Mouse (Mus musculus): Measurements from ENCODE around the gene Hlcs. TPM values are rescaled to one million over a fixed set of nuclear protein-coding genes. Genes with fewer than 3 reads are reported as not detected.

Hlcs gene
- polyA plus RNA-seq, 1 experiment from 2014 or later: 7.9 TPM

DNA sequence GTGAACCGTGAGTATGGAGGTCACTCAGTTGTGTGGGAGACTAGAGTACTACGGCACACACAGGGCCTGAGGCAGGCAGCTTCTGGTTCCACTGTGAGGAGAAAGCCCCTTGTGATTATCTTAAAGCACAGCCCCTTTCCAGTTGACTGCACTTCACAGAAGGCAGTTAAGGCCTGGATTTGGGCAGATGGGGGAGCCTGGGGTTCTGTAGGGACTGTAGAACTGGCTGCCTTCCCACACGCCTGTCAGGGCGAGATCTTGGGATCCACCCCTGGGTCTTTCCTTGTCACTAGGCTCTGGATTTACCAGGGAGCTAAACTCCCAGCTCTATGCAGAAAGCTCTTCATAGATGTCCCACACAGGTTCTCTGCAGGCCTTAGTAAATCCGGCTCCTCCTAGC is 17.1 kb upstream of the Hlcs start:
- H3K36me3 ChIP-seq (ENCODE audit: control insufficient read depth, insufficient read depth, low read length): no peaks in the 10 kb centered on the region
- 0 out of 2 replicates have a peak, but pooled peaks have one; percentile 27 for ATAC-seq
- peaks cover 9% of the 10 kb centered on the region for H3K27me3 ChIP-seq (replicated peaks; ENCODE audit: control insufficient read depth, insufficient read depth, low read length)
- H3K9me3 ChIP-seq (ENCODE audit: control insufficient read depth, low read length): no peaks in the 10 kb centered on the region
- WGBS: 52% methylated on average over 5 of the region's 5 CpGs
- no peak overlapping the region for H3K4me2 ChIP-seq (ENCODE audit: low read length)
- H3K4me1 ChIP-seq (ENCODE audit: control insufficient read depth, insufficient read depth, low read depth, low read length): peaks cover 11% of the 10 kb centered on the region
- H3K9ac ChIP-seq (ENCODE audit: low read depth, low read length): no peak overlapping the region
- H3K27ac ChIP-seq (ENCODE audit: low read depth, low read length): no peak overlapping the region
- H3K4me3 ChIP-seq (ENCODE audit: low read length): no peak overlapping the region

DNA sequence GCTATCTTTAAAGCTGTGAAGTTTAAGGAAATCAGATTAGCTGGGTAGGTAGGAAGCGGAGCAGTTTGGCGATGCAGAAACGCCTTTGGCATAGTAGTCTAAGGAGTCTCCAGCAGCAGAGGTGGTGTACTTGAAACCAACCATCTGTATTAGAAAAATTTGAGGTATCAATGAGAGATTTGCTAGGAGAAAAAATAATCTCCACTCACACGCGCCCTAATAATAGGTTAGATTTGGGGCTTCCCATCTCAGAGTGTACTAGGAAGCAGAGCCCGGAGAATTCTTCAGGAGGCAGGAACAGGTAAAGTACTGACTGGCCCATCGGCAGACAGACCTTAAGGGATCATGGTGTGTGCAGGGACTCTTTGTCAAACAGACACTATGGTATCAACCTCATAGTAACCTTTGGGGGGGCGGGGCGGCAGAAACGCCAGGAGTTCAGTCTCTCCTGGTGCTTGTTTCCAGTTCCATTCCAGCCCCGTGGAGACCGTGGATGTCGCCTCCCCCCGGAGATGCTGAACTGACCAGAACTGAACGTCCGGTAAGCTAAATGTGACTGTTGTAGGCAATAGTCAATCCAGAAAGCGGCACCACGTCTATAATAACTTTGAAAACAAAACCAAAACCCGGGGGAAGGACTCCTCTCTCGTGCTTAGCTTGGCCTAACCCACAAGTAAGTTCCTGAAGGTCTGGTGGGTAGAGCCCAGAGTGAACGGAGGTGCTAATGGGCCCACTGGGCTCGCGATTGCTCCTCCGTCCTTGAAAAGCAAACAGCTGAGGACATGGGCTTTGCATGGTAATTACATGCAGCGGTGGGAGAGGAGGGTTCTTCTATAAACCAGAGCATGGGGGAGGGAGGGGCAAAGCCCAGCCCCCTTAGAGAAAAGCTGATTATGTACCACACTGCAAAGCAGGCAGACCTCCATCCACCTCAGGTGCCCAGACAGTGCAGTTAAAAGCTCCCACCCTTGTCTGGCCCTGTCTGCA is 15.8 kb upstream of the Hlcs start:
- no peak for ATAC-seq
- H3K9ac ChIP-seq (ENCODE audit: low read depth, low read length): no peak overlapping the region
- peak overlapping the region; percentile 67 for H3K4me2 ChIP-seq (ENCODE audit: low read length)
- H3K4me3 ChIP-seq (ENCODE audit: low read length): peak overlapping the region; percentile 42
- H3K9me3 ChIP-seq (ENCODE audit: control insufficient read depth, low read length): no peaks in the 10 kb centered on the region
- WGBS: 10% methylated on average over 25 of the region's 25 CpGs
- H3K27ac ChIP-seq (ENCODE audit: low read depth, low read length): no peak overlapping the region
- no peaks in the 10 kb centered on the region for H3K36me3 ChIP-seq (ENCODE audit: control insufficient read depth, insufficient read depth, low read length)
- peaks cover 9% of the 10 kb centered on the region for H3K27me3 ChIP-seq (replicated peaks; ENCODE audit: control insufficient read depth, insufficient read depth, low read length)
- H3K4me1 ChIP-seq (ENCODE audit: control insufficient read depth, insufficient read depth, low read depth, low read length): peaks cover 11% of the 10 kb centered on the region

DNA sequence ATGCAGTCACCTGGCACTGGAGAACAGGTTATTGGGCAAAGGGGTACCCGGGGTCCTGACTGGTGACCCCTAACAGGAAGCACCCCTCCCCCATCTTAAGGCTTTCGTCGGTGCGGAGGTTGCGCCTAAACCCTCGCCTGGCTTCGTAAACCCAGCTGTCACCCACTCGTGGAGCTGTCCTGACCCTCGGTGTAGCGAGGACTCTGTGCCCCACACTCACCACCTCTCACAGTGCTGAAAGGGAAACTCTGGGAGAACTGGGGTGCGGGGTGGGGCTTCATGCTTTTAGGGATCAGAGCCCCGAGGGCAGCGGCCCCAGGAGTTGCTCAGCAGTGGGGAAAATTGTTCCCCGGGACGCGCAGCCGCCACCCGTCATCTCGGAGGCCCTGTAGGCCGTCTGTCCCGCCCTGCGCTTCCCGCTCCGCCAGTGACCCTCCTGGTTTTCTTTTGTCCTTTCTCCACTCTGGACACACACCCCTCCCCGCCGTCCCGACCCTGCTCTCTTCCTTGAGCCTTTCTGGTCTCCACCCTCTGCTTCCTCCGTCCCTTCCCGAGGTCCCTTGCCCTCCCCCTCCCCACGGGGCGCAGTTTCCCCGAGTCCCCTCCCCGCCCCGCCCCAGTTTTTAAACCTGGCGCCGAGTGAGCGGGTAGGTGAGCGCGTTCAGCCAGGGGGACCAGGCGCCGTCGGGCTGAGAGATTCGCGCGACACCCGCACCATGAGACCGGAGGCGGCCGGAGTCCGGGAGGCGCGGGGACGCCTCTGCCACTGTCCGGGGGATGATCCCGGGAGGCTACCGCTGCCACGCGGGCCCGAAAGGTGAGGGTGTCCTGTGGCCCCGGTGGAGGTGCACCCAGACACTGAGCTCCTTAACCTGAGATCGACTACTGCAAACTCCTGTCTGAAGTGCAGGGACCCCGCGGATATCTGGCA is 14.7 kb upstream of the Hlcs start, which contains the start of gene Ripply3:
TSS of gene Ripply3 (plus strand) at position 640 of the 931 bp plus-strand sequence.
- Histone ChIP-seq H3K27ac (ENCODE audit: low read depth, low read length) (no peak within 1 kb of the TSS), H3K4me3 (ENCODE audit: low read length) (peak within 1 kb of the TSS; percentile 42), H3K27me3 (replicated peaks; ENCODE audit: control insufficient read depth, insufficient read depth, low read length) (peaks cover 9% of the 10 kb centered on the region), H3K9ac (ENCODE audit: low read depth, low read length) (peak within 1 kb of the TSS; percentile 45), H3K4me1 (ENCODE audit: control insufficient read depth, insufficient read depth, low read depth, low read length) (peaks cover 11% of the 10 kb centered on the region), H3K9me3 (ENCODE audit: control insufficient read depth, low read length) (no peaks in the 10 kb centered on the region), H3K36me3 (ENCODE audit: control insufficient read depth, insufficient read depth, low read length) (no peaks in the 10 kb centered on the region), H3K4me2 (ENCODE audit: low read length) (peak within 1 kb of the TSS; percentile 67)
- ATAC-seq: peak; percentile 40; the same call in 1 of the 2 replicates
- WGBS: 1% methylated on average over 63 of the region's 63 CpGs

DNA sequence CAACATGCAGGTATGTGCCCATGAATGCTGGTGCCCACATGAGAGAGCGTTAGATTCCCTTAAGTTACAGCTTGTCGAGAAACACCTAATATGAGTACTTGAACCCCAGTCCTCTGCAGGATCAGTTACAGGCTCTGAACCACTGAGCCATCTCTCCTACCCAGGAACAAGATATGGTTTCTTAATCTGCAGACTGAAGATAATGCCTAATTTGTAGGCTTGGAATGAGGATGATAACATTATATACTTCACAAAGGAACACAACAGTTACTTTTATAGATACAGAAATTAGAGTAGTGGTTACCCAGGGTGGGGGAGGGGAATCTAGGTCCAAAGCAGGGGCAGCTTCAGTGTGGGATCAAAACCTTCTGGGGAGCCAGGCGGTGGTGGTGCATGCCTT is 12.6 kb upstream of the Hlcs start:
- Histone ChIP-seq H3K9me3 (ENCODE audit: control insufficient read depth, low read length) (no peaks in the 10 kb centered on the region), H3K27me3 (replicated peaks; ENCODE audit: control insufficient read depth, insufficient read depth, low read length) (peaks cover 9% of the 10 kb centered on the region), H3K4me3 (ENCODE audit: low read length) (no peak overlapping the region), H3K4me2 (ENCODE audit: low read length) (no peak overlapping the region), H3K4me1 (ENCODE audit: control insufficient read depth, insufficient read depth, low read depth, low read length) (peaks cover 11% of the 10 kb centered on the region), H3K9ac (ENCODE audit: low read depth, low read length) (no peak overlapping the region), H3K27ac (ENCODE audit: low read depth, low read length) (no peak overlapping the region), H3K36me3 (ENCODE audit: control insufficient read depth, insufficient read depth, low read length) (no peaks in the 10 kb centered on the region)
- WGBS: 85% methylated on average over 3 of the region's 3 CpGs
- ATAC-seq: no peak

DNA sequence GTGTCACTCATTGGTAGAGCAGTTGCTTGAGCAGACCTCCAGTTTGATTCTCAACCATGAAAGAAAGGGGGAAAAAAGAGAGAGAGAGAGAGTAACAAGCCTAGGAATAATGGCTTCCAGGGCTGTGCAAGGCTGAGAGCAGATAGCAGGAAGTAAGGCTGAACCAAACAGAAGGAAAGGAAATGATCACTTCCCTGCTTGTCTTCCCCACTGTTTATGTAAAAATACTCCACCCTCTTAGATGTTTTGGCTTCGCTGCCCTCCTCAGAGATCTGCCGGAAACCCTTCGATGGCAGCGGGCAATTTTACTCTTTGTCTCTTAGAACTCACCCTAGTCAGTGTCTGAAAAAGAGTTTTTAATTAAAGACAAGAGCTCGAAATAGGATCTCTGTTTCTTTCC is 10.3 kb upstream of the Hlcs start:
- ATAC-seq: no peak
- no peak overlapping the region for H3K27ac ChIP-seq (ENCODE audit: low read depth, low read length)
- peaks cover 10% of the 10 kb centered on the region for H3K4me1 ChIP-seq (ENCODE audit: control insufficient read depth, insufficient read depth, low read depth, low read length)
- H3K9ac ChIP-seq (ENCODE audit: low read depth, low read length): no peak overlapping the region
- H3K36me3 ChIP-seq (ENCODE audit: control insufficient read depth, insufficient read depth, low read length): no peaks in the 10 kb centered on the region
- no peak overlapping the region for H3K4me2 ChIP-seq (ENCODE audit: low read length)
- 74% methylated on average over 5 of the region's 5 CpGs for WGBS
- H3K27me3 ChIP-seq (replicated peaks; ENCODE audit: control insufficient read depth, insufficient read depth, low read length): peaks cover 6% of the 10 kb centered on the region
- no peak overlapping the region for H3K4me3 ChIP-seq (ENCODE audit: low read length)
- no peaks in the 10 kb centered on the region for H3K9me3 ChIP-seq (ENCODE audit: control insufficient read depth, low read length)

DNA sequence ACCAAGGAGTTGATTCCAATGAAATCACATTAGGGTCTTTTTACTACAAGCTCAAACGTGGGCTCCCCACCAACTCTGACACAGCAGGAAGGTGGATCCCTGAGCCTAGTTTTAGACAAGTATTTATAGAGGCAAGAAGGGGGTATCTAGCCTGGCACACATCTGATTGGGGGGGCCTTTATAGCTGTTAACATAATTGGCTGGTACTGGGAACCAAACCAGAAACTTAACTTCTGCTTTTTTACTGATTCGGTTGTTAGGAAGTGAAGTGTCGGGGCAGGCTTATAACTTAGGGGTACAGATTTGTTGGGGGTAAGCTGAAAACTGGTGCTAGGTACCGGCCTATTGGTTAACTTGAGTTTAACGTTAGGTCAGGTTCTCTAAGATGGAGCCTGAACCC is 6.9 kb upstream of the Hlcs start:
- Histone ChIP-seq H3K9ac (ENCODE audit: low read depth, low read length) (no peak overlapping the region), H3K27me3 (replicated peaks; ENCODE audit: control insufficient read depth, insufficient read depth, low read length) (no peaks in the 10 kb centered on the region; the same call in 1 of the 2 replicates), H3K4me2 (ENCODE audit: low read length) (no peak overlapping the region), H3K4me3 (ENCODE audit: low read length) (no peak overlapping the region), H3K9me3 (ENCODE audit: control insufficient read depth, low read length) (no peaks in the 10 kb centered on the region), H3K36me3 (ENCODE audit: control insufficient read depth, insufficient read depth, low read length) (no peaks in the 10 kb centered on the region), H3K4me1 (ENCODE audit: control insufficient read depth, insufficient read depth, low read depth, low read length) (no peaks in the 10 kb centered on the region), H3K27ac (ENCODE audit: low read depth, low read length) (no peak overlapping the region)
- no peak for ATAC-seq
- WGBS: 87% methylated on average over 5 of the region's 5 CpGs

DNA sequence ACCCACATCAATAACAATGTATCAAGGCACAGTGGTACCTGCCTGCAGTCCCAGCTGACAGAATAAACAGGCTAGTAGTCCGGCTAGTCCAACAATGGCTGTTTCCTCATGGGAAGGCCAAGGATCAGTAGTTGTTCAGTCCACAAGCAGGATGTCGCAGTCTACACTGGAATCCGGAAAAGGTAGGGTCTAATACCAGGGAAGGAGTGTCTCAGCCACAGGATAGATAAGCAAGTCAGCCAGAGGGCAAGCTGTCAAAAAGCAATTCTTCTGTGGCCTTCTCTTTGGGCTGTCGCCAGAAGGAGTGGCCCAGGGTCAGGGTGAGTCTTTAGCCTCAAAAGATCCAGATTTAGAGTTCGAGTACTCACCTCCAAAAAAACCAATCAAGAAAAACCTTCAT is 4.4 kb upstream of the Hlcs start:
- Histone ChIP-seq H3K9ac (ENCODE audit: low read depth, low read length) (no peak overlapping the region), H3K4me1 (ENCODE audit: control insufficient read depth, insufficient read depth, low read depth, low read length) (peaks cover 5% of the 10 kb centered on the region; the same call in 1 of the 2 replicates), H3K4me3 (ENCODE audit: low read length) (no peak overlapping the region), H3K9me3 (ENCODE audit: control insufficient read depth, low read length) (no peaks in the 10 kb centered on the region), H3K36me3 (ENCODE audit: control insufficient read depth, insufficient read depth, low read length) (no peaks in the 10 kb centered on the region), H3K27me3 (replicated peaks; ENCODE audit: control insufficient read depth, insufficient read depth, low read length) (no peaks in the 10 kb centered on the region), H3K4me2 (ENCODE audit: low read length) (no peak overlapping the region), H3K27ac (ENCODE audit: low read depth, low read length) (no peak overlapping the region)
- WGBS: 80% methylated on average over 5 of the region's 5 CpGs
- ATAC-seq: no peak

DNA sequence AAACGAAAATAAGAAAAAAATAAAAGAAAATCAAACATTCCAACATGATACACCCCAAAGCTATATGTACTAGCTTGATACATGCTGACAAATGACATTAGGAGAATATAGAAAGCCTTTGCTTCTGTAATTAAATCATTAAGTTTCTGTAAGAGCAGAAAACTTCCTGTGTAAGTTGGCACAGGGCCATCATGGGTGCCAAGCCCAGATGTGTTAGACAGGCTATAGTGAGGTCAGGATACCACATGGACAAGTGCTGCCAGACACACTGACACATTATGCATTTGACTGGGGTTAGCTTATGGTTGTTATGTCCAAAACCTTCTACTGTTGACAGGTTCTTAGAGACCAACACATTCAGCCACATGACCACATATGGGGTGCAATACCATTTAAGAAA is 1.8 kb upstream of the Hlcs start:
- no peak overlapping the region for H3K27ac ChIP-seq (ENCODE audit: low read depth, low read length)
- H3K27me3 ChIP-seq (replicated peaks; ENCODE audit: control insufficient read depth, insufficient read depth, low read length): no peaks in the 10 kb centered on the region
- no peak for ATAC-seq
- peaks cover 5% of the 10 kb centered on the region; the same call in 1 of the 2 replicates for H3K4me1 ChIP-seq (ENCODE audit: control insufficient read depth, insufficient read depth, low read depth, low read length)
- no peaks in the 10 kb centered on the region for H3K36me3 ChIP-seq (ENCODE audit: control insufficient read depth, insufficient read depth, low read length)
- H3K4me2 ChIP-seq (ENCODE audit: low read length): no peak overlapping the region
- no peak overlapping the region for H3K4me3 ChIP-seq (ENCODE audit: low read length)
- no peak overlapping the region for H3K9ac ChIP-seq (ENCODE audit: low read depth, low read length)
- no peaks in the 10 kb centered on the region for H3K9me3 ChIP-seq (ENCODE audit: control insufficient read depth, low read length)
- WGBS: 57% methylated on average over 1 of the region's 1 CpGs

Data from hindbrain, embryonic 16.5 days (tissue).